Mouse (Mus musculus) stomach, postnatal 0 days (tissue): ENCODE measurements at regions not wholly inside any gene's neighbourhood (a gene's known extent, or its start where the extent isn't known, plus 50 kb on each side); places are given as distances from the start of the nearest gene placed in this dataset.

ENCODE experiments used
- CTCF ChIP-seq: IDR thresholded peaks from 2 replicates; pipeline ENCODE4 v1.5.1; 2016; ENCODE audit warnings: antibody characterized with exemption, low read depth, mild to moderate bottlenecking, moderate library complexity
- EP300 ChIP-seq: optimal IDR thresholded peaks from 2 replicates; pipeline ENCODE3; 2016; ENCODE audit warnings: antibody characterized with exemption

- TF ChIP-seq CTCF = no peak
- TF ChIP-seq EP300 = no peak
Observed at GRCm38 (mm10) chr13:40606405-40607271, 131.5 kb downstream of the Tfap2a start.
